Mouse (Mus musculus) spleen, postnatal 36 days (tissue): ENCODE measurements around the gene Vmn1r217.
"Not testable (repeated sequence)": the region's sequence is repeated elsewhere in the genome, so short reads cannot be mapped to it uniquely, and the experiment has no call there.

ENCODE experiments used
- DNase-seq, 2 experiments: peaks; one replicate each; pipeline ENCODE4 v3.0.0; 2022; ENCODE audit warnings: low spot score in 2 of 2, mixed read lengths in 1 of 2

The Vmn1r217 gene

DNA sequence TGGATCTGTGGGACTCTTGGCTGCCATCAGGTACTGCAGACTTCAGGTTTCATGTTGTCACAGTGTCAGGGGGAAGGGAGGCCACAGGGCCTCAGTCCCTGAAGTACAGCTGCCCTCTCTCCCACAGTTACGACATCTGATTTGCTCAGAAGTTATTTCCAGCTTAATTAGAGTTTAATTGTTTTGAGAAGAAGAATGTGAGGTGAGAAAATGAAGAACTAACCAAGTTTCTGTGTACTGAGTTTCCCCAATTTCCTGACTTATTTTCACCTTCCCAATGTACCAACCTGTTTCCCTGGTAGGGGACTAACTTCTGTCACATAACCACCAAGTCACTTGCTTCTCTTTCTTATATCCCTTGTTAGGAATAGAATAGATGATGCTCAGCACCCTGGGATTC, at the start of gene Vmn1r217:
Gene Vmn1r217, minus strand, starts transcription at position 101 of the 400 bp plus-strand sequence.
- DNase-seq: not testable (repeated sequence)

DNA sequence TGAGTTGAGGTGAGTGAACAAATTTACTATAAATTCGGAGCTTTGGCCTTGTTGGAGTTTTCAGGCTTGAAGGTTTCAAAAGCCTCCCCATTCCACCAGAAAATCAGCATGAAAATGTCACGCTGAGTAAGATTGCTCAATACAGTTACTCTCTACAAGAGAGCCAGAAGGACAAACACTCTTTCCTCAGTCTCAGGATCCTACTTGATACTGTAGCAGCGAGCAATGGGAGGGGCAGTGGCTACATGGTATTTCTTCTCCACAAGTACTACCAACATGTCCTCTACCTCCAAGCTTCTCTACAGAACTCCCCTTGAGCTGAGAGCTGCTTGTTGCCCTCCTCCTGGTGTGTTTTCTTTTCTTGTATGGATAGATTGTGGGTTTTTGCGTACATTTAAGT, 48.4 kb upstream of the Vmn1r217 start:
- DNase-seq: not testable (repeated sequence)

DNA sequence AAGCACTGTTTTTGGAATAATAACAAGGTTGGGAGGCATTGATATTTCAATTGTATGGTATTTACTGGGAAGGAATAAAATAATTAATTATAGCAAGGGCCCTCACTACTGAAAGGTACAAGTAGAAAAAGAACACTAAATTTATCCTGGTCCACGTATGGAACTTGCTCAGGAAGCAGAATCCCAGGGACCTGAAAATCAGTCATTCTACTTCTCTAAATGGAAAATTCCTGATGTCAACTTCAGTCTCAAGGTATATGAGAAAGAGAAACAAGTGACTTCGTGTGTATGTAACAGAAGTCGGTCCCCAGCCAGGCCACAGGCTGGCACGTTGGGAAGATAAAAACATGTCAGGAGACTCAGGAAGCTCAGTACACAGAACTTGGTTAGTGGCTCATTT, 41.0 kb upstream of the Vmn1r217 start, which contains the start of gene Vmn1r219:
Gene Vmn1r219, plus strand, starts transcription at position 301 of the 400 bp plus-strand sequence.
- no peak for DNase-seq

DNA sequence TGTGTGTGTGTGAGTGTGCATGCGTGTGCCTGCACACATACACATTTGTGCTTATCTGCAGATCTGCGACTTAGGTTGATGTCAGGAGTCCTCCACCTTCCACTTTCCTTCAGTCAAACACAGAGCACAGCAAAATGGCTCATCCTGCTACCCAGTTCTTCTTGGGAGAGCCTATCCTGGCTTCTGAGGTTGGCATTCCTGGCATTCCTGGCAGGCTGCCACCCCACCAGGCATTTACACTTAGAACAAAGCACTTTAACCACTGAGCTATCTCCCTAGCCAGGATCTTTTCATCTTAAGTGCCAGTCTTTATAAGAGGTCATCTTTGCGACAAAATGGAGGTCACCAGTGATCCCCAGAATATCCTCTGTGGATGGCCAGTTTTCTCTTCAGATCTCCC, 39.8 kb upstream of the Vmn1r217 start:
- DNase-seq: no peak

GRCm38 (mm10) chr13:23138880-23139279, 20.9 kb upstream of the Vmn1r217 start:
- no peak for DNase-seq

DNA sequence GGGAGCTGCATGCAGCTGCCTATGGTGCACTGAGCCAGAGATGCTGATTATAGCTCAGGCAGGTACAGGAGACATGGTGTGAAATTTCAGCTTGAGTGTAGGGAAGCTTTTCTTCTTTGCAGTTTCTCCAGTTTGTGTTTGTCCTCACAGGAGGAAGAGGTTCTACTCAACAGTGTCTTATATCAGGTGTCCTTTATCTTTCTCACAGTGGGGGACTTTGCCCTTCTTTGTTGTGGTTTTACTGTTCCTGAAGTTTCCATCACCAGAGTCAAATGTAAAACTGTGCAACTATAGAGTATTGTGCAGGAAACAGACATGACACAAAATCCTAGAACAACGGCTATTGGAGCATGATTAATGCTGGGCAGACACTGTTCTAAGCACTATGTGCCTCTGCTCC, 15.5 kb upstream of the Vmn1r217 start:
- DNase-seq: no peak

DNA sequence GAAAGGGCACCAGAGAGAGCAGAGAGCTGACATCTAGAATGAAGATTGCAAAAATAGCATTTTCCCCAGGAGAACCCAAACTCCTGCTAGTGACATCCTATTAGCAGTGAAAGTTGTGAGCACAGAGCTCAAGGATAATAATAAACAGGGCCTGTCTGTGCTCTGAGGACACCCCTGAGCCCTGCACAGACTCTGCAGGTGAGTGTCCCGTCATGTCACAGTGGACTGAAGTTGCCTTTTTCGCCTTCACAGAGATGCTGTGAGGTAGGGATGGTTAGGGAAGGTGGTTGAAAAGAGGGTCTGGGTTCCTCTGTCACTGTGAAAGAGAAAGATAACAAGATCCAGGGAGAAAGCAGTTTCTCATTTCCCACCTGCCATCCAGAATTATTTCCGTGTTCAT, 15.1 kb upstream of the Vmn1r217 start, which contains the start of gene Vmn1r218:
Gene Vmn1r218, plus strand, starts transcription at position 57 of the 400 bp plus-strand sequence.
- no peak for DNase-seq

DNA sequence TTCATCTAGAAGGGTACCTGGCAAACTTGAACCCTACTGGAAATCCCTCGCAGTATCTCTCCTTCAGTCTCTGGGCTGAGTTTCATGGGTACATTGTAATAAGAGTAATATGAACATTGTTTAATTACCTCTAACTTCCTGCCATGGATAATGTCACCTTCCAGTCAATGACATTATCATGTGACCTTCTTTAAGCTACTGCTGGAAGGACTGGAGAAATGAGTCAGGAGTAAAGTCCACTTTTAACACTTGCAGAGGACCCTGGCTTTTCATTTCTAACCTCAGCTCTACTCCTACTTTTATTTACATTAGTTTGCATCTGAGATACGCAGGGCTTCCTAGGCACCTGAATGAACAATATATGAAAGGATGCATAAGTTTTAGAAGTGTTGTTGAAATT, 2.6 kb upstream of the Vmn1r217 start:
- no peak for DNase-seq

- DNase-seq: no peak
Measured at GRCm38 (mm10) chr13:23094386-23094785, 23.6 kb downstream of the Vmn1r217 start.

DNA sequence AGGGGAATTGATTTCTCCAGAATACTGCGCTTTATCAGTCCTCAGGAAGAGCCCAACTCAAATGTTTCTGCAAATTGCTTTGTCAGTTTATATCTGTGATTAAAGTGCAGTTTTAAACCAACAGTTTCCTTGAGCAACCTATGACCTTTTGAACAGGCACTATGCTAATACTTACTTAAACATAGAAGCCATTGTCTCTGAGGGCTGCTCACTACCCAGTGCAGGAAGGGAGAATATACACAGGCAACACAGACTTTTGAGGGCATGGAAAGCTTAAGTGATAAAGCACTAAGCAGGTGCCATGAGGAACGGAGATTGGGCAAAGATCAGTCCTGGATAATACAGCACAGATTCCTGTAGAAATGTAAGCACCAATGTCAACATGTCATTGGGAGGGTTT, 48.7 kb downstream of the Vmn1r217 start:
- DNase-seq: no peak

DNA sequence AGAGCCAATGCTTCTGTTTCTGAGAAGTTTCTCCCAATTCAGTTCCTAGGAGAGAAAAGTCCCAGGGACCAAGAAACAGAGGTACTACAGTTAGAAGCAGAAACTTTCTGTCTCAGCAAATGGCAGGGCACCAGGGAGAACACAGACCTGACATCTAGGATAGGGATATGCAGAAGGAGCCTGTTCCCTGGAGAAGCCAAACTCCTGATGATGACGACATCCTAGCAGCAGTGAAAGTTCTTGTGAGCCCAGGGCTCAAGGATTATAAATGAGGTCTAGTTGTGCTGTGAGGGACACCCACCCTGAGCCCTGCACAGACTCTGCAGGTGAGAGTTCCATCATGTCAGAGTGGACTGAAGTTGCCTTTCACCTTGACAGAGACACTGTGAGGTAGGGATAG, 50.3 kb downstream of the Vmn1r217 start, which contains the start of gene Vmn1r215:
Gene Vmn1r215, plus strand, starts transcription at position 301 of the 400 bp plus-strand sequence.
- no peak for DNase-seq

DNA sequence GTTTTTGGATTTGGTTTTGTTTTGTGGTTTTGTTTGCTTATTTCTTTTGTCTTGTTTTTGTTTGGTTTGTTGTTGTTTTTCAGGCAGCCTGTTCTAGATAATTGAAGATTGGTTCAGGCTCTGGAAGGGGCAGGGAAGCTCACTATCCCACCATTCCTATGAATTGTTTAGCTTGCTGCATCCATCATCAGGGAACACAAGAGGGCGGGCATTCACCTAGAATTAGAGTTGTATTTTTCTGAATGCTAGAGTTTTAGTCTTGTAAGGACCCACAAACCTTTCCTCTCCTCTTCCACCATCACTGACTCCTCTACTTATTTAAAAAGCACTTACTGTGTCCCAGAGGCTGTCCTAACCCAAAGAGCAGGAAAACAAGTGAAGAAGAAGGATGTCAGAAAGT, 60.2 kb downstream of the Vmn1r217 start:
- no peak for DNase-seq
